Mouse (Mus musculus) CD4-positive helper T cell, adult 2 months (primary cell): ENCODE results near the gene Pou2af1.

Source experiments
- DNase-seq: peaks from one replicate; pipeline ENCODE4 v3.0.0-alpha.2; 2012; ENCODE audit warnings: low read depth, missing footprints, low spot score

The Pou2af1 gene

GRCm38 (mm10) chr9:51213023-51213728, at the start of gene Pou2af1:
Gene Pou2af1, plus strand, starts transcription at chr9:51213708.
- peak; percentile 89 for DNase-seq

DNA sequence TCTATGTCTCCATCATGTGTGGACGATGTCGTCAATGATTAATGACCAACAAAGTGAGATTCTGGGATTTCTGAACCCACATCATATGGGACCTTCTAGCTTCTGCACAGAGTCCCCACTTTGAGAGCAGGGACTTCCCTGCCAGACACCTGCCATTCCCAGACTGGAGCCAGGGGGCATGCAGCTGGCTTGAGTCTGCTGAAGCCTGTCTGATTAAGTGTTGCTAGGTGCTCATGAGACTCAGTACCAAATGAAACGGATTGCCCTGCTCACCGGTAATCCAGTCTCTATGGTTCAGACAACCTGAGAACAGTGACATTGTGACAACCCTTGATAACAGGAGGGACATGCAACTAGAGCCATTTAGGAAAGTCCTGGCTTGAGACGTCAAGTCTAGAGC, 49.5 kb upstream of the Pou2af1 start:
- DNase-seq = no peak

DNA sequence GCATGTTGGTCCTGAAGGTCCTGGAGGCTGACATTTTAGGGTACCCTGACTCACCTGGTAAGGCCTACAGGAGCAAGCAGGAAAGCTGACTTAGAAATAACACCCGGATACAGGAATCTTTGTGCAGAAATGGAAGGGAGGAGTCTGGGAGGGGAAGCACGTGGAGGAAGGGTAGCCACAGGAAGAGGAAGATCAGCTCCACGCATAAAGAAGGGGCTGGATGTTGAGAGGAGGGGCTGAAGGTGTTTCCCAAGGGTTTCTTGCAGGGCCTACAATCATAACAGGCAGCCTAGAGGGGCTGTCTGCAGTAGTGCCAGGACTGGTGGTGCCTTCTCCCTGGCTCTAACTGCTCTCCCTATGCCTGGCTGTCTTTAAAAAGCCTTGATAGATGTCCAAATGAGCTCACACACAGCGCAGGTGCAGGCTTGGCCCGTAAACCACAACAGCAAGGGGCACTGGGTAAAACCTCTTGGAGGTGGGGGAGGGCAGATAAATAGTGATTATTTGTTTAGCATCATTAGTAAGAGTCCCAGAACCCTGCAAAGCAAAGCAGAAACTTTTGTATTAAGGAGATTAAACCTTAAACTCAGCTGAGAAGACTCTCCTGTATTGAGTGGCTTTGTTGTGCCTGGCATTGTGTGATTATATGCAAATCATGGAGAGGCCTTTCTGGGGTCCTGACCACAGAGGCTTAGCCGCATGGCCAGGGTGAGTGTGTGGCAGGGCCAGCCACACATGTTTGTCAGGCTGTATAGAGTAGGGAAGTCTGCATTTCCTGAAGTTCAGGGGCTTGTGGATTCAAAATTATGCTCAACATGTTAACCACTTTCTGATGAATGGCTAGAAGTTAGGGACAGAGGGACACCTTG, 48.0 kb upstream of the Pou2af1 start, which contains the start of gene Gm32742:
TSS of gene Gm32742 (minus strand) at position 206 of the 869 bp plus-strand sequence.
- no peak for DNase-seq

DNA sequence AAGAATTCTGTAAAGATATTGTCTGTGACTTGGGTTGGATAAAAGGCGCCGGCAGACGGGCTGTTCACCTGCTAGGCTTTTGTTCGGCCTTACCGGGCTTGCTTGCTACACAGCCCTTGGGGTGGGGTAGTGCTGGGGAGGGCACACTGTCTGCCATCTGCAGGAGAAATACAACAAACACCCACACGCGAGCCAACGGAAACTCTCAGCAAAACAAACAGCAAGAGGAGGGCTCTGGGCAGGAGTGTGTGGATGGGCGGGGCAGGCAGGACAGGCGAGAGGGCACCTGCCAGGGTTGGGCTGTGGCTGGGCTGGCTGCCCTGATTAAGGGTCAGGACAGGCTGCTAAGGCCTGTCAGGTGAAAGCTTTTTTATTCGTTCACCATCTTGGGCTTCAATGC, 45.6 kb upstream of the Pou2af1 start:
- peak; percentile 29 for DNase-seq

GRCm38 (mm10) chr9:51168698-51169097, 44.8 kb upstream of the Pou2af1 start:
- no peak for DNase-seq

DNA sequence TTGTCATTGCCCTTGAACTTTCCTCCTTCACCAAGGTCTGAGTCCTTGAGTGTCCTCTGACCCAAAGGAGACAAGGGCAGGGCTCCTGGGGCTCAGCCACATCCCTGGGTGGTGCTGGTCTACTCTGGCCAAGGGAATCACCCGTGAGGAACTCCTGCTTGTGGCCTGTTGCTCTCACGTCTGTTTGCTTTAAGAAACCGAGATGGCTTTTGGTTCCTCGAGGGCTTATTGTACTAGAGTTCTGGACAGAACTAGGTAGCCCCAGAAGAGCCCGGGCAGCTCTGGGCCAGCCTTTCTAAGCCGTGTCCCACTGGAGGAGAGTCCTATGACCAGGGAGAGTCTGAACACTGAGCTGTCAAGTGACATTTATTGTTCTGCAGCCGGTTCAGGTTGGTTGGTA, 44.4 kb upstream of the Pou2af1 start:
- no peak for DNase-seq

GRCm38 (mm10) chr9:51170298-51170697, 43.2 kb upstream of the Pou2af1 start:
- no peak for DNase-seq

- DNase-seq = peak; percentile 13
These were observed 38.5 kb upstream of the Pou2af1 start for GRCm38 (mm10) chr9:51174890-51175464.

- DNase-seq = no peak
These were observed 37.8 kb upstream of the Pou2af1 start for GRCm38 (mm10) chr9:51175722-51176121.

GRCm38 (mm10) chr9:51178297-51178696, 35.2 kb upstream of the Pou2af1 start:
- DNase-seq = no peak

DNA sequence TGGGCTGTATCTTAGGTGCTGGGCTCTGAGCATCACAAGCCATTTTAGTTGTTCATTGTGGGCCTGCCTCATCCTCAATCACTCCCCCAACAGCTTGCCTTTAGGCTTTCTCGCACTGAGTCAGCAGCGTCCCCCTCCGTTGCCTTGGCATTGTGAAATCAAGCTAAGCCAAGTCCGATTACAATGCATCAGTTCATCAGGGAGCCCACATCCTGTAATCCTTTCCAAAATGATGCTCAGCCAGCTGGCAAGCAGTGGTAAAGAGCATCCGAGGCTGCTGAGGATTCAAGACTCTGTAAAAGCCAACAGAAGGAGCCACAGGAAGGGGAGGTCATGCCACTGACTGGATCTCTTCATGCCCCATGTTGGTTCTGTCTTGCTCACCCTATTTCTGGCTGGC, 32.9 kb upstream of the Pou2af1 start:
- DNase-seq = no peak

DNA sequence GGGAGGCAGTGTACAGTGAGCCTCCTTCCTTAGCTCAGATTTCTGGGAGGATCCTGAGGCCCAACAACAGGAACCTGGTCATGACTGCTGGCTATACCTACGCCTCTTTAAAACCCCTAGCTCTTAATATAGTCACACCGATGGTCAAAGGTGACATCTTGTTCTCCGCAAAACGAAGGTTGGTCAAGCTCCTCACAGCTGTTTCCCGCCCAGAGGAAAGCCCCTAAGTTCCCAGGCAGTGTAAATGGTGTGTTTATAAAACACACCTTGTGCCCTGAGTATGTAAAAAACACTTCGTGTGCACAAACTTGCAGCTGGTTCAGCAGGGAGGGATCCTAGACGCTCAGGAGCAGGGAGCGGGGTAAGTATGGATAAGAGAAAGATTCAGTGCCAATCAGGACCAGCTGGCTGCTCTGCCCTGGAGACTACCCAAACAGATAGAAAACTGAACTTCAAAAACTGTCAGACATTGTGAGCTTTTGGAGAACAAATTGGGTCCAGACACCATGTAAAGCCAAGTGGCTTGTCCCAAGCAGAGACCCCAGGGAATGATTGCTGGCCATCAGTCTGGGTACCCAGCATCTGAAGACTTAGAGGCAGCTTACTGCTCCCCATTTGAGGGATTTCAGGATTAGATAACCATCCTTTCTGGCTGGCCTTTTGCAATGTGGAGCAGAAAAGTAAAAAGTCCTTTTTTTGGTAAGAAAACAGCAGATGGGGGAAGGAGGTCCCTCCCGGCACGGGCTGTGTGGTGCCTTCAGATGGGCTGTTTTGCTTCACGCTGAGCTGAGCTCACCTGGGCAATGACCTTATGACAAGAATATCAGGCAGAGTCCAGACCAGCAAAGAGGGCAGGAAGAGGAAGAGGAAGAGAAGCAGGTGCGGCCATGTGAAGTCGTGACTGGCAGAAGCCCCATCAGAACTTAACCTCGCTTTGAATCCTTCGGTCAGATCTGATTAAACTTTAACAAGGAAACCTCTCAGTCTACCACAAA, 30.5 kb upstream of the Pou2af1 start:
- DNase-seq = no peak

GRCm38 (mm10) chr9:51185386-51185785, 28.1 kb upstream of the Pou2af1 start:
- peak; percentile 44 for DNase-seq

DNA sequence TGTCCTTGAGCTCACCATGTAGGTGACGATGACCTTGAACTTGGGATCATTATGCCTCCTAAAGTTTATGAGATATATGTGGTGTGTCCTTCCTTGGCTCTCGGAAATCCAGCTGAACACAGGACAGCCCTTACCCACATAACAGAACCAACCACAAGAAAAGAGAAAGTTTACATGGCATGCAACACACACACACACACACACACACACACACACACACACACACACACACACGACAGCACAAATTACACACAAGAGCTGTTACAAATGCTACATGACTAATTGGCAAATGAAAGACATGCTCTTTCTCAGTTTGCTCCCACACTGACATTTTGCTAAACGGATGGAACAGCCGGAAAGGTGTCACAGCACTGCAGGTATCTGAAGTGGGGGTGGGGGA, 27.6 kb upstream of the Pou2af1 start:
- DNase-seq = peak; percentile 54

DNA sequence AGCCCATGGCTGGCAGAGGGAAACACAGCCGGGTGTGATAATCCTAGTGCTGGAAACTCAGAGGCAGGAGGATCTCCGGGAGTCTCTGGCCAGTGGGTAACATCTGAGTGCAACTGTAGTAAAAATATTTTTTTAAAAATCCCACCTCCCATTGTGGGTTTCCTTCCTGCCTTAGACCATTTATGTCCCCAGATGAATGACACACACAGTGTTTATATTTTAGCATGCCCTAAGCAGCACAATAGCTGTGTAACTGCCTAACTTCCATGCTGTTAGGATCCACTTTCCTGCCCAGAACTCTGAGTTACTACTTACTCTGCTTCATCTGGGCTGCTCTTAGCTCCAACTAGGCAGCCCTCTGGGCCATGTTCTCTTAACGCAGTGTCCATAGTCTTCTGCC, 22.9 kb upstream of the Pou2af1 start:
- DNase-seq = no peak

DNA sequence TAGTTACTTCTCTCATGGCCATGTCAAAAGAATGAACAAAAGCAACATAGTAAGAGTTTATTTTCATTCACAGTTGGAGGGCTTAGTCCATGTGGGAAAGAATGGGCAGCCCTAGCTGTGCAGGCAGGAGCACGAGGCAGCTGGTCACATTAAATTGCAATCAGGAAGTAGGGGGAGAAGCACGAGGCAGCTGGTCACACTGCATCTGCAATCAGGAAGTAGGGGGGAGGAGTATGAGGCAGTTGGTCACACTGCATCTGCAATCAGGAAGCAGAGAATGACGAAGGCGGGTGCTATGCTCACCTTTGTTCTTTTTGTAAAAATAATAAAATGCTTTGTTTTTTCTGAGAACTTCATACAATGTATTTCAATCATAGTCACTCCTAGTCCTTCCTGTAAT, 18.7 kb upstream of the Pou2af1 start:
- no peak for DNase-seq

DNA sequence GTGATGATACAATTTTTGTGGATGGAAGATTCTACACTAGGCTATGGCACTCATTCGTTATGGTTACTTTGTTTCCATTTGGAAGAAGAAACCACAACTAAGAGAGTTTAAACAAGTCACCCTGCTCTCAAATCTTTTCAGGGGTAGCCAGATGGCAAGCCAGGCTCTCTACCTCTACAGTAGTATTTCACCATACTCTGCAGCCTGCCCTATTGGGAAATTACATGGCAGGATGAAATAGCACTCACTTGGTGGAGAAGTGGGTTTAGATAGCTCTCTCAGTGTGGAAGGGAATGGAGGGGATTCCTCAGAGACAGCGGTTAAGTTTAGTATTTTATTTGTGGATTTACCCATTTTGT, 4.6 kb upstream of the Pou2af1 start:
- no peak for DNase-seq

- DNase-seq = no peak
These were observed 2.3 kb upstream of the Pou2af1 start for GRCm38 (mm10) chr9:51211191-51211590.

GRCm38 (mm10) chr9:51213729-51214237, 275 bp downstream of the Pou2af1 start:
- no peak for DNase-seq

DNA sequence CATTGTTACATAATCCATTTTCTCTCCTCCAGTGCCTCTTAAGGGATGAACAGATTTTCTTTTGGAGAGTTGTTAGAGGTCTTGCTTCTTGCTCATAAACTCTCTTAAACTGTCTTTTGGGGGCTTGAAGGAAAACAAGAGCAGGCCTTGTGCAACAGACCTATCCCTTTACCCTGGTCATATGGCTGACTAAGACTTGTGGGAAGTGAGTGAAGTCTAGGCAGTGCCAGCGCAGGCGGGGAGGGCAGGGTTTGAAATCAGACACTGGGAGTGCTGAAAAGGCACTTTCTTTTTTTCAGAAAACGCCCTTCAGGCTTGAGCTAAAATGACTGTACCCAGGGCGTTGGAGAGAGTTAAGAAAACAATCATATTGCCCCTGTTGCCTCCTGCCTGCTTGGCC, 1.8 kb downstream of the Pou2af1 start:
- peak; percentile 37 for DNase-seq

DNA sequence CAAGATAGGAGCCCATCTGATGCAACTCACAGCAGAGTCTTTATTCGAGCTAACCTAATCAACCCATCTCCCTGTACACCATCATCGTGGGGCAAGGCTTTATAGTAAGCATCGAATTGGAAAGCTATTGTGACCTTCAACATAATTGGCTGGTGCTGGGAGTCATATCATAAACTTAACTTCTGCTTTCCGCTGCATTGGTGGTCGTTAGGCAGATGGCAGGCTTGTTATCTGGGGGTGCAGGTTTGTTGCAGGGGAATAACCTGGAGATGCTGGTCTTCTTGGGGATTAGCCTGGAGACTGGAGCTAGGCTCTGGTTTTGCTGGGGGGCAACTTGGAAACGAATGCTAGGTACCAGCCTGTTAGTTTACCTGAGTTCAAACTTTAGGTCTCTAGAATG, 2.4 kb downstream of the Pou2af1 start:
- no peak for DNase-seq
